Mouse (Mus musculus) hindbrain, embryonic 15.5 days (tissue): ENCODE results near the gene Qtrt2. TPM values are rescaled to one million over a fixed set of nuclear protein-coding genes. Genes with fewer than 3 reads are reported as not detected.

ENCODE experiments used
- polyA plus RNA-seq: library from polyadenylated mRNA; unstranded; fragments of >200 nt; fragmentation: Nextera tagmentation; extraction: Ambion mirVana; gene quantifications from 2 replicates; pipeline ENCODE4 v1.2.1, GENCODE M21; 2015

The Qtrt2 gene
- polyA plus RNA-seq, 1 experiment from 2014 or later: 16.6 TPM

Other genes with a start within 250 kb of the Qtrt2 start
- not detected in 2 replicates for gene Drd3, start 172.8 kb downstream of the Qtrt2 start, polyA plus RNA-seq
- 8.9 and 9.2 TPM in 2 replicates for gene Ccdc191, start 37.0 kb downstream of the Qtrt2 start, polyA plus RNA-seq
- 3.6 and 3.8 TPM in 2 replicates for gene Zdhhc23, start 53.0 kb upstream of the Qtrt2 start, polyA plus RNA-seq
- gene Gramd1c, start 136.5 kb upstream of the Qtrt2 start, polyA plus RNA-seq: 3.4 and 3.5 TPM in 2 replicates
- gene Atp6v1a, start 212.9 kb upstream of the Qtrt2 start, polyA plus RNA-seq: 129 and 131 TPM in 2 replicates
- gene Naa50, start 213.0 kb upstream of the Qtrt2 start, polyA plus RNA-seq: 62.4 and 64.9 TPM in 2 replicates
- 2.4 and 3.0 TPM in 2 replicates for gene Usf3, start 246.4 kb upstream of the Qtrt2 start, polyA plus RNA-seq